Mouse (Mus musculus): ENCODE data around the gene Gm10320.

DNA sequence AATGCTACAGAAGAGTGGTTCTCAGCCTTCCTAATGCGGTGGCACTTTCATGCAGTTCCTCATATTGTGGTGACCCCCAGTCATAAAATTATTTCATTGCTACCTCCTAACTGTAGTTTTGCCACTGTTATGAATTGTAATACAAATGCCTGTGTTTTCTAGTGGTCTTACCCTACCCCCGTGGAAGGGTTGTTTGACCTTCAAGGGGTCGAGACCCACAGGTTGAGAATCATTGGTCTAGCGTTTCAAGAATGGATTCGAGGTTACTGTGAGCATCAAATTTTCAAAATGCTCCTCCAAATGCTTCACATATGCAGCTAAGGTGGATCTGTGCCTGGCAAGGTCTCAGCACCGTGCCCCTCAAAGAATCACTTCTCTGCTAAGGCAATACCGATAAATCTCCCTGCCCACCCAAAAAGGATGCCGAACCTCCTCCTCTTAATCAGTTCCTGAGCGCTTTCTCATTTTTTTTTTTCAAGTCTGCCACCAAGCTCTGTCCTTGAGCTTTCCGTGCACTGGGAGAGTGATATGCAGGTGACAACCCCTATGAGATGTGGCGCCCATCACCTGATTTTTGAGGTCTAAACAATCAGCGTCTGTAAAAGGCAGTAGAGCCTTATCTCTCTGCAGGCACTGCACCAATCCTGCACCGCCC is 8.8 kb upstream of the Gm10320 start:
- TF ChIP-seq CHD2 (IDR thresholded peaks at IDR 0.05; ENCODE audit: low read depth, low read length) (no peak; the same call in 1 of the 2 replicates), MAFK (IDR thresholded peaks at IDR 0.05; ENCODE audit: insufficient read depth, low read depth, low read length) (no peak), ZC3H11A (IDR thresholded peaks at IDR 0.05; ENCODE audit: borderline replicate concordance, low read depth, low read length) (no peak), ZNF384 (IDR thresholded peaks at IDR 0.05; ENCODE audit: low read depth, low read length) (no peak), HCFC1 (IDR thresholded peaks at IDR 0.05; ENCODE audit: borderline replicate concordance, insufficient read depth, low read length) (no peak)

Measured in ES-E14 (cell line).